Mouse (Mus musculus) left cerebral cortex, adult 2 months (tissue): ENCODE results near the gene Sv2b. TPM values are rescaled to one million over a fixed set of nuclear protein-coding genes. Genes with fewer than 3 reads are reported as not detected.
"Not testable (repeated sequence)": the region's sequence is repeated elsewhere in the genome, so short reads cannot be mapped to it uniquely, and the experiment has no call there.

Experiments
- DNase-seq, 2 experiments: peaks; one replicate each; pipeline ENCODE4 v3.0.0; 2021 to 2022; ENCODE audit warnings: low spot score in 2 of 2, mixed read lengths in 1 of 2; ENCODE audit errors: extremely low spot score in 1 of 2
- H3K27ac ChIP-seq: fragments of 200-600 bp; 2 replicates; pipeline ENCODE4 v1.8.1; 2022
- H3K4me3 ChIP-seq: fragments of 200-600 bp; 2 replicates; pipeline ENCODE4 v1.8.1; 2022
- CTCF ChIP-seq: fragments of 200-600 bp; IDR thresholded peaks from 2 replicates; pipeline ENCODE4 v1.8.1; 2022; ENCODE audit warnings: antibody characterized with exemption, mild to moderate bottlenecking, moderate library complexity
- intact Hi-C: fragments of 180-260 bp; cut with DNase I; formaldehyde crosslinking; loops from one replicate; pipeline ENCODE4 v1.15.1; 2025
- long read RNA-seq, 2 experiments: library from polyadenylated mRNA; stranded (forward); transcript quantifications; one replicate each; pipeline ENCODE4 v2.0.0; 2021; ENCODE audit warnings: borderline mapping rate in 2 of 2
- total RNA-seq, 2 experiments: library from RNA; stranded (reverse); gene quantifications; 2 replicates each; pipeline ENCODE4 v1.2.3; 2021

The Sv2b gene
- total RNA-seq: 100 to 1,000 TPM; 348 to 386 TPM
- long read RNA-seq, experiment 1, full-length matches to known transcripts: 433 of 572 reads
- long read RNA-seq, experiment 1, partial matches to known transcripts: 55 of 572 reads
- long read RNA-seq, experiment 1, other reads (novel, unspliced or antisense): 84 of 572 reads
- long read RNA-seq, experiment 2, full-length matches to known transcripts: 218 of 292 reads
- long read RNA-seq, experiment 2, partial matches to known transcripts: 40 of 292 reads
- long read RNA-seq, experiment 2, other reads (novel, unspliced or antisense): 34 of 292 reads

DNA sequence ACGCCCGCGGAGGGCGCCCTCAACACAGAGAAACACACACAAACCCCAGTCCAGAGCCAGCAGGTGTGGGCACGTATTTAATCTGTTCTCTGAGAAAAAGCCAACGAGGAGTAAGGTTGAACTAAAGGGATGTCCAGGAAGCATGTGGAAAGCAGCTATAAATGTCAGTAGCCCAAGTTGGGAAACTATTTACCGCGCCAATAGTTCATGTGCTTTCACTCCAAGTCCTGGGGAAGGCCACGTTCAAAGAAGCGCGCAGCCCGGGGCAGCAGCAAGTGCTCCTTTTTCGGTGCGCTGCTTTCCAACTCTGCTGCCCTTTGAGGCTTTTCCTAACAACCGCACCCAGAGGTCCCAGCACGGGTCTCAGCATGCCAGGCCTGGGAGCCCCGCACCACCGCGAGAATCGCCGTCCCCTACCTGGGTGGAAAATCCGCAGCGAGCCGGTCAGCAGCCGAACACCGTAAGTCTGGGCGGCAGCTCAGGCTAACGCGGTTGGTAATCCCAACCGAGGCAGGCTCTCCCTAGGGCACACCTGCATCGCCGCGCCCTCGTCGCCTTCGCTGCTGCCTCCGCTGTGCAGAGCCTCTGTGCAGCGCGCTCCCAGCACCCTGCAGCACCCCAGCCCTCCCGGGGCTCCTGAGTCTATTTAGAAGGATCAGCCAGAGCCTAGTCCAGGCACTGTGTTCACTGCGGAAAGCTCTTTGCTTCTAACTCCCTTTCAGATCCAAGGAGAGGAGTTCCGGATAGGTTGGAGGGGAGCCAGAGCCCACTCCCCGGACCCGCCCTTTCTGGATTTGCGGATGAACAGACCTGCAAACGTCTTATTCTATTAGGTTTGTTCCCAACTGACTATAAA lies at the start of gene Sv2b:
Gene Sv2b (minus strand): TSS at position 806 of the 856 bp plus-strand sequence.
- intact Hi-C loops: loop anchor here (2.0 kb wide), 1 partner anchor 58 kb away; no protein-coding TSS in a partner anchor
- TF ChIP-seq CTCF: no peak; the same call in 1 of the 2 replicates
- Histone ChIP-seq H3K4me3 (peak within 1 kb of the TSS; percentile 64), H3K27ac (peak within 1 kb of the TSS; percentile 92)
- peak; percentile 40 to 49 for DNase-seq

DNA sequence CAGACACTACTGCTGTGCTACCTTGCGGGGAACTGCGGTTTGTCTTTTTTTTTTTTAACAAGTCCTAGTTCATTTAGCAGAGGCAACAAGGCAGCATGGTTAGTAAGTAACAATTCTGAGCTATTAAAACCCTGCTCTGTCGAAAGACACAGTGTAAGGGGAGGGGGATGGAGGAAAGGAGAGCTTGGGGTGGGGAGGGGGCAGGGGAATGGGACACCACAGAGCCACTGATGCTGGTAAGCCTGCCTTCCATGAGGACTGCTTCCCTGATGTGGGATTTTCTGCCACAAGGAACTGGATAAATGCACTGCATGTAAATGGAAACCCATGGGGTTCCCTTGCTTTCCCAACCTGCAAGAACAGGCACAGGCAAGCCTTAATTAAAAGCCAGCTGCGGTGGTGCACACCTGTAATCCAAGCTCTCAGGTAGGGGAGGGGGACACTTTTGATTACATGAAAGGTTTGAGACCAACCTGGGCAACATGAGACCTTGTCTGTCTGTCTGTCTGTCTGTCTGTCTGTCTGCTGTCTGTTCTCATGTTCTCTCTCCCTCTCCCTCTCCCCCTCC lies 49.3 kb upstream of the Sv2b start:
- H3K4me3 ChIP-seq: no peak overlapping the region
- no peak for TF ChIP-seq CTCF
- H3K27ac ChIP-seq: no peak overlapping the region
- no peak for DNase-seq
- intact Hi-C loops: no loop called here

DNA sequence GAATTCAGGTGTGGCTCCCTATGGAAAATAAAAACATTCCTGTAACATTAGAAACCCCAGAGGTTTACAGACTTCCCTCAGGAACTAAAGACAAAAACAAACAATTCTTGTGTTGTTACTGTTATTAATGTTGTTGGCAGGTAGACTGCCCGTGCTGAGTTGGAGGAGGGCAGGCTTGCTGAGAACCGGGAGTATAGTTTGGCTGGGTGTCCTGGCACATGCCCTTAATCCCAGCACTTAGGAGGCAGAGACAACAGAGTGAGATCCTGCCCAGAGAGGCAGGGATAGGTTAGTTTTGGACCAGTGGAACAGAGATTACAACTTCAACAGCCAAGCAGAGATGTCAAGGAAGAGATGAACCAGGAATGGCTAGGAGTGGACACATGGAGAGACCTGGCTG lies 46.5 kb upstream of the Sv2b start:
- Histone ChIP-seq H3K4me3 (no peak overlapping the region), H3K27ac (no peak overlapping the region)
- TF ChIP-seq CTCF: no peak
- intact Hi-C loops: no loop called here
- DNase-seq: no peak

DNA sequence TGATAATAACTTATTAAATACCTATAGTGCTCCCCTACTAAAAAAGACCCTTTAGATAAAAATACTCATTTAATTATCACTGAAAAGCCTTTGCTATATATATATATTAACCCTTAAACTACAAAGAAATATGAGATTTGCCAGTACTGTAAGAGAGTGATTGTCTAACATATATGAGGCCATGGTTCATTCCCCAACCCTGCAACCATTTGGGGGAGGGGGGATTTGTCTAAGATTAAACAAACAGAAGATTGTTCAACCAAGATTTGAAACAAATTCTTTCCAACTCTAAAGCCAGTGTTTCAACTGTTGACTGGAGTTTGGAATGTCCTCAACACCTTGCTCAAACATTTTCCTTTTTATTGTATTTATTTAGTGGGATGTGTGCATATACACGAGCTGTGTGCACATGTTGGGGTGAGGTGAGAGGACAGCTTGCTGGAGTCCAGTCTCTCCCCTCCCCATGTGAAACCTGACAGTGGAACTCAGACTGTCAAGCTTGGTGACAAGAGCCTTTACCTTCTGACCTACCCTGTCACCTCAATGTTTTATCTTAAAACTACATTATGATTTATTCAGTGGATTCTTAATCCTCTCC lies 43.8 kb upstream of the Sv2b start:
- H3K4me3 ChIP-seq: no peak overlapping the region
- no peak for DNase-seq
- TF ChIP-seq CTCF: no peak
- no peak overlapping the region for H3K27ac ChIP-seq
- intact Hi-C loops: no loop called here

GRCm38 (mm10) chr7:75350172-75350571 lies 41.1 kb upstream of the Sv2b start:
- DNase-seq: no peak
- intact Hi-C loops: no loop called here
- Histone ChIP-seq H3K4me3 (no peak overlapping the region), H3K27ac (no peak overlapping the region)
- no peak for TF ChIP-seq CTCF

DNA sequence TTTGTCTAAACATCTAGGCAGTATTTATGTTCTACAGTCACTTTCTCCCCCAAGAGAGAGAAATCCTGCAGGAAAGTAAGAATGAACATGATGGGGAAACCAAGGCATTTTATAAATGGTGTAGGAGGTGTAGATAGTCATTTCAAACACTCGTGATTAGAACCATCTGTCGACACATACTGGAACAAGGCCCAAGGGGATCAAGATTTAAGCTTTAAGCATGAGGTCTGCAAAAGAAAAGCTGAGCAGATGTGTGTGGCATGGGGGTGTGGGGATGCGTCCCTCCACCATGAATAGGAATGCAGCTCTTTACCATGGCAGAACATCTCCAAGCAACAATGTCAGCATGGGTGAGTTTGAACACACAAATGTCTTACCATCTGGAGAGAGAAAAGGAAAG lies 23.2 kb upstream of the Sv2b start:
- no peak overlapping the region for H3K27ac ChIP-seq
- DNase-seq: peak; percentile 19 to 35
- H3K4me3 ChIP-seq: no peak overlapping the region
- intact Hi-C loops: no loop called here
- TF ChIP-seq CTCF: no peak

GRCm38 (mm10) chr7:75329740-75330142 lies 20.7 kb upstream of the Sv2b start:
- TF ChIP-seq CTCF: no peak
- no peak overlapping the region for H3K4me3 ChIP-seq
- intact Hi-C loops: no loop called here
- DNase-seq: peak in 1 of 2 experiments; percentile 16
- H3K27ac ChIP-seq: peak overlapping the region; percentile 67

DNA sequence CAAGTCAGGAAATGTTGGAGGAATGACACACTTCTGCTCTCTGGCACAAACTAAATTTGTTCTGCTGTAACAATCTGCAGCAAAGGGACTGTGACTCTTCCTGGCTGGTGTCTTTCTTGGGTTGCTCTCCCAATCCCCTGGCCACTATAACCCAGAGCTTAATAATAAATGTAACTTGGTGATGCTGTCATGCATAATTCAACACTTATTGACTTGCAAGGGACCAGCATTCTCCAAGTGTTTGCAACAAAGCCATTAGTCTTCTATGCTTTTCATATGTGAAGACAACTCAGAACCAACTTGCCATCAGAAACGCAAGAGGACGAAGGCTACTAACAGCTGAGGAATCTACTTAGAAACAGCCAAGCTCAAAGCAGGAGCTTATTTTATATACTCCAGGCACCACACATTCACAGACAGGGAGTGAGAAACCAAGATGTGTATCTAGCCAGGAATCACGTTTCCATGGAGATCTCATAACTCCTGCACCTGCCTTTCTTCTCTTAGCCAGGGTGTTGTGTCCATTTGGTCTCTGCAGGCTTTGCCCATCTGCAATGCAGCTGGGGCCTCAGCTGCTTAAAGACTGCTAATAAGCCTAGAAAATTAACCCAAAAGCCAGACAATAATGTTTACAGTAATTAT lies 19.8 kb upstream of the Sv2b start:
- no peak for DNase-seq
- intact Hi-C loops: no loop called here
- TF ChIP-seq CTCF: no peak
- no peak overlapping the region for H3K4me3 ChIP-seq
- peak overlapping the region; percentile 67 for H3K27ac ChIP-seq

DNA sequence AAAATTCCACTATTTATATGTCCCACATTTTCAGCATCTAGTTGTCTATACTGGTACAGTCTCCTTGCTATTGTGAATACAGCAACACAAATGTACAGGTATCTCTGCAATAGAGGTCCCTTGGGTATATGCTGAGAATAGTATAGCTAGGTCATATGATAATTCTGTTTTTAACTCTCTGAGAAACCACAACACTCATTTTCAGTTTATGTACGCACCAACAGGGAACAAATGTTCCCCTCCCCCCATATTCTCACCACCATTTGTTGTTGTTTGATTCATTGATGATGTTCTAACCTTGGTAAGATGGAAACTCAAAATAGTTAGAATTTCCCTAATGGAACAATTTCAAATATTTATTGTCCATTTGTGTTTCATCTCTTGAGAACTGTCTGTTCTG lies 16.2 kb upstream of the Sv2b start:
- no peak for TF ChIP-seq CTCF

GRCm38 (mm10) chr7:75322742-75323141 lies 13.7 kb upstream of the Sv2b start:
- DNase-seq, intact Hi-C loops, H3K27ac ChIP-seq, H3K4me3 ChIP-seq: not testable (repeated sequence)

More for the DNA sequence above, 16.2 kb upstream of the Sv2b start:
- H3K27ac ChIP-seq: no peak overlapping the region
- DNase-seq: no peak
- intact Hi-C loops: no loop called here
- no peak overlapping the region for H3K4me3 ChIP-seq

GRCm38 (mm10) chr7:75320009-75320408 lies 10.9 kb upstream of the Sv2b start:
- intact Hi-C loops: no loop called here
- TF ChIP-seq CTCF: no peak
- no peak for DNase-seq
- Histone ChIP-seq H3K27ac (no peak overlapping the region), H3K4me3 (no peak overlapping the region)

GRCm38 (mm10) chr7:75318320-75318719 lies 9.3 kb upstream of the Sv2b start:
- TF ChIP-seq CTCF: no peak
- no peak overlapping the region for H3K4me3 ChIP-seq
- intact Hi-C loops: no loop called here
- H3K27ac ChIP-seq: no peak overlapping the region
- DNase-seq: no peak
